Mouse (Mus musculus) myocyte (in vitro differentiated cells): Measurements from ENCODE around the gene Rgs3.
A peak's percentile ranks its signal among the peaks of the same experiment; 100 is the strongest.

Source experiments
- MAX ChIP-seq: IDR thresholded peaks from one replicate; pipeline ENCODE4 v1.6.1; 2011; ENCODE audit warnings: low read depth, mild to moderate bottlenecking, control low read depth
- MYOD1 ChIP-seq, 3 experiments: IDR thresholded peaks; one replicate each; pipeline ENCODE4 v1.6.1; 2011; ENCODE audit warnings: control low read depth in 2 of 3, low read depth in 2 of 3, mild to moderate bottlenecking in 2 of 3, moderate library complexity in 1 of 3; ENCODE audit not compliant: insufficient read length in 2 of 3, control insufficient read depth in 1 of 3
- POLR2A ChIP-seq: IDR thresholded peaks from one replicate; pipeline ENCODE4 v1.6.1; 2011; ENCODE audit warnings: low read depth, mild to moderate bottlenecking, control low read depth, moderate library complexity; ENCODE audit not compliant: insufficient read length
- POLR2AphosphoS2 ChIP-seq: IDR thresholded peaks from one replicate; pipeline ENCODE4 v1.6.1; 2011; ENCODE audit warnings: low read depth, control low read depth; ENCODE audit not compliant: insufficient read length

DNA sequence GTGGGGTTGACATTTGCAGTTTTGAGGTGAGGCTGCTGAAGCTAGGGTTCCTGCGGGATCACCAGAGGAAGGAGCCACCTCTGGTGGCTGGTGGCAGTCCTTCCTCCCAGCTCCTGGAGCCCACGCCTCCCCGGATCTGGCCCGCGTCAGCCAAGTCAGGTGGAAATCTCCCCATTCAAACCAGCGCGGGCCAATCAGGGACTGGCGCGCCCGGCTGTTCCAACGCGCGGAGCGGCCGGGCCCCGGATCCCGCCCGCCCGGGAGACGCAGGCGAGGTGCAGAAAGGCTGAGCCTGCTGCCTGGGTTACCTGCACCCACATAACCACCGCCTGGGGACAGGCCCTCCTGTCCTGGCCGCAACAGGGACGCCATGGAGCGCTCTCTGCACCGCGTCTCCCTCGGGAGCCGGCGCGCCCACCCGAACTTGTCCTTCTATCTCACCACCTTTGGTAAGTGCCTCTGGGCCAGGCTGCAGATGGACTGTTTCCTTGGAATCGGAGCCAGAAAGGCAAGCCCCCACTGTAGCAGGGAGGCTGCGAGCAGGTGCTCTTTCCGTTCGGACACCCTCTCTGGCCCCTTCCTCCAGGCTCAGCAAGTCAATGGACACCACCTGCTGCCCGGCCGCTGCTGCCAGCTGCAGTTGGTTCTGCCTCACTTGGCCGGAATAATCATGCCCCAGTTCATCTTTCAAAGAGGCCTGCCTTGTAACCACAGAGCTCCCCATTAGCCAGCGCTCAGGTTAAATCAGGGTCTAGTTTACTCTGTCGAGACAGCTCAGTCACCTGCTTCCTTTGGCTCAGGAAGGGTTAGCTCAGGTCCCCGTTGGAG lies 23.8 kb downstream of the Rgs3 start:
- TF ChIP-seq MYOD1 (IDR thresholded peaks at IDR 0.05; ENCODE audit: control insufficient read depth in 1 of 3, insufficient read length in 2 of 3, low read depth in 2 of 3) (peak in 2 of 3 experiments; percentile 87 to 88), MAX (no peak), POLR2A (no peak), POLR2AphosphoS2 (no peak)
